Mouse (Mus musculus) heart, embryonic 12.5 days (tissue): Measurements from ENCODE around the gene Arl15. TPM values are rescaled to one million over a fixed set of nuclear protein-coding genes. Genes with fewer than 3 reads are reported as not detected.

ENCODE experiments used
- ATAC-seq: fragments of 200-750 bp; cut with Nextera tagmentation; 2 replicates; pipeline ENCODE4 v1.8.0; 2017; ENCODE audit warnings: moderate TSS enrichment, moderate library complexity; ENCODE audit not compliant: insufficient number of reproducible peaks, low FRiP score
- H3K27ac ChIP-seq: fragments of 300-500 bp; sonication (generic); 2 replicates; pipeline ENCODE4 v1.5.1; 2016; ENCODE audit warnings: mild to moderate bottlenecking, moderate library complexity; ENCODE audit not compliant: poor library complexity, severe bottlenecking
- H3K27me3 ChIP-seq: fragments of 300-500 bp; sonication (generic); replicated peaks from 2 replicates; pipeline ENCODE4 v1.6.1; 2016; ENCODE audit warnings: mild to moderate bottlenecking, moderate library complexity
- H3K36me3 ChIP-seq: fragments of 300-500 bp; sonication (generic); 2 replicates; pipeline ENCODE4 v1.6.1; 2016; ENCODE audit warnings: mild to moderate bottlenecking, moderate library complexity
- H3K4me1 ChIP-seq: fragments of 300-500 bp; sonication (generic); replicated peaks from 2 replicates; pipeline ENCODE4 v1.6.1; 2016; ENCODE audit warnings: mild to moderate bottlenecking
- H3K4me2 ChIP-seq: fragments of 300-500 bp; sonication (generic); 2 replicates; pipeline ENCODE4 v1.6.1; 2016; ENCODE audit warnings: mild to moderate bottlenecking, moderate library complexity
- H3K4me3 ChIP-seq: fragments of 300-500 bp; sonication (generic); 2 replicates; pipeline ENCODE4 v1.5.1; 2016; ENCODE audit warnings: mild to moderate bottlenecking
- H3K9ac ChIP-seq: fragments of 300-500 bp; sonication (generic); 2 replicates; pipeline ENCODE4 v1.6.1; 2016; ENCODE audit warnings: mild to moderate bottlenecking, moderate library complexity
- H3K9me3 ChIP-seq: fragments of 300-500 bp; sonication (generic); replicated peaks from 2 replicates; pipeline ENCODE4 v1.6.1; 2016; ENCODE audit warnings: mild to moderate bottlenecking, moderate library complexity
- WGBS: fragments of 180-500 bp; shearing (Covaris S2); methylation state at CpG from one replicate; pipeline ENCODE4 v1.1.7; 2016; 5-methylcytosine and 5-hydroxymethylcytosine counted together
- polyA plus RNA-seq: library from polyadenylated mRNA; unstranded; fragments of >200 nt; fragmentation: Nextera tagmentation; extraction: Ambion mirVana; gene quantifications from 2 replicates; pipeline ENCODE4 v1.2.1, GENCODE M21; 2016

Gene Arl15
- polyA plus RNA-seq, 1 experiment from 2014 or later, result 7.7 TPM

DNA sequence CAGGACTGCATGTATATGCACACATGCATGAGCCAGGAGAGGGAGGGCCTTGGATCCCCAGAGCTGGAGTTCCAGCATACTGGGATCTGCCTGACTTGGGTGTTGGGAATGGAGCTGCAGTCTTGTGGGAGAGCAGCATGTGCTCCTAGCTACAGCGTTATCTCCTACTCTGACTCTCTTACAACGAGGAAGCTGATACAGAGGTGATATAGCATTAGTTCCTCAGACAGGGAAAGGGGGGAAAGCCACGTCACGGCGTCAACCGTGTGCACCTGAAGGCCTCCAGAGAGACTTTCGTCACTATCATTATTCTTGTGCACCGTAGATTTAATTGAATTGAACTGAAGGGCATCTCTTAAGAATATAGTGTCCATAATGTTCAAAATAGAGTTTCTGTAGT lies 286.2 kb downstream of the Arl15 start:
- H3K4me1 ChIP-seq, result no peaks in the 10 kb centered on the region
- WGBS, result 75% methylated on average over 8 of the region's 8 CpGs
- H3K27ac ChIP-seq, result no peak overlapping the region
- no peak overlapping the region for H3K4me2 ChIP-seq
- no peaks in the 10 kb centered on the region for H3K9me3 ChIP-seq
- no peak overlapping the region for H3K9ac ChIP-seq
- no peak overlapping the region for H3K4me3 ChIP-seq
- no peak for ATAC-seq
- no peaks in the 10 kb centered on the region for H3K36me3 ChIP-seq
- H3K27me3 ChIP-seq, result no peaks in the 10 kb centered on the region

DNA sequence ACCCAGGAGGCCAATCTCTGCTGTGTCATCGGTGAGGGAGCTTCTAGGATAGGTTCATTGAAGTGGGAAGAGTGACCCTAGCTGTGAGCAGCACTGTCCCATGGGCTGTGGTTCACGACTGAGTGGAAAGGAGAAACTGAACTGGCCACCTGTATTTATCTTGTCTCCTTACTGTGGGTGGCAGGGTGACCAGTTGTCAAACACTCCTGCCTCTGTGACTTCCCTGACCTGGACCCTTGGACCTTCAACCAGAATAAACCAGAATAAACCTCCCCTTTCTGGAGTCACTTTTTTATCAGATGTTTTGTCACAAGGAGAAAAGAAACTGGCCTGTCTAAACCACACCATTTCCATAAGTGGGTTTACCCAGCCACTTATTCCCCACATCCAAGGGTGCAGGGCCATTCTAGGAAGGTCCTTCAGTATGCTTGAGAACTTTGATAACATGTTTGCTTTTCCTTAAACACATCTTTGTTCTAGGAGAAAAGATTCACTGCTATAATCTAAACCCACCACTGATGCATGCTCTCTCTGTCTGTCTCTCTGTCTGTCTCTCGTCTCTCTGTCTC lies 289.3 kb downstream of the Arl15 start:
- no peak overlapping the region for H3K27ac ChIP-seq
- H3K9ac ChIP-seq, result no peak overlapping the region
- 80% methylated on average over 3 of the region's 3 CpGs for WGBS
- H3K4me3 ChIP-seq, result no peak overlapping the region
- no peak for ATAC-seq
- H3K4me1 ChIP-seq, result peaks cover 5% of the 10 kb centered on the region
- H3K27me3 ChIP-seq, result no peaks in the 10 kb centered on the region
- H3K4me2 ChIP-seq, result no peak overlapping the region
- H3K36me3 ChIP-seq, result no peaks in the 10 kb centered on the region
- no peaks in the 10 kb centered on the region for H3K9me3 ChIP-seq

GRCm38 (mm10) chr13:114085442-114085841 lies 291.1 kb downstream of the Arl15 start:
- Histone ChIP-seq H3K9me3 (no peaks in the 10 kb centered on the region), H3K4me1 (peaks cover 5% of the 10 kb centered on the region)
- 78% methylated on average over 8 of the region's 8 CpGs for WGBS

DNA sequence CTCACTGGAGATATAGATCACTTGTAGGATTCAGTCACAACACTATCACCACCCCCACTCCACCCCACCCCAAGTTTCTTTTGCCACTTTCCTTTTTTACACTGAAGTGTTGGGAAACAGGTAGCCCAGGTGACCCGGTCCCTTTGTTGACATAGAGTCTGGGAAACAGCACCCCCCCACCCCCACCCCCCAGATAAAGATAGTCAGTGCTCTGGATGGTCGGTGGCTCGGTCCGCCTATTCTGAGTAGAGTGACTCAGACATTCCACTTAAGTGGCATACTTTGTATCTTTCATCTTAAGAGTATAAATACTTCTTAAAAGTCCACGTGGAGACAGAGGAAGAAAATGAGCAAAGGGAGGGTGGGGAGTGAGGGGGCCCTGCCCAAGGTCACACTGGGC lies 292.0 kb downstream of the Arl15 start:
- H3K4me3 ChIP-seq, result no peak overlapping the region
- H3K4me2 ChIP-seq, result peak overlapping the region; percentile 6; the same call in 1 of the 2 replicates
- 20% methylated on average over 5 of the region's 5 CpGs for WGBS
- no peak overlapping the region for H3K9ac ChIP-seq
- no peaks in the 10 kb centered on the region for H3K27me3 ChIP-seq
- H3K9me3 ChIP-seq, result no peaks in the 10 kb centered on the region
- no peaks in the 10 kb centered on the region for H3K36me3 ChIP-seq
- peaks cover 5% of the 10 kb centered on the region for H3K4me1 ChIP-seq
- ATAC-seq, result peak; percentile 64; the same call in 1 of the 2 replicates
- no peak overlapping the region for H3K27ac ChIP-seq

More at GRCm38 (mm10) chr13:114085442-114085841, 291.1 kb downstream of the Arl15 start:
- no peak overlapping the region for H3K4me3 ChIP-seq
- H3K9ac ChIP-seq, result no peak overlapping the region
- H3K27me3 ChIP-seq, result no peaks in the 10 kb centered on the region
- no peak overlapping the region for H3K4me2 ChIP-seq
- no peaks in the 10 kb centered on the region for H3K36me3 ChIP-seq
- no peak overlapping the region for H3K27ac ChIP-seq
- ATAC-seq, result no peak

DNA sequence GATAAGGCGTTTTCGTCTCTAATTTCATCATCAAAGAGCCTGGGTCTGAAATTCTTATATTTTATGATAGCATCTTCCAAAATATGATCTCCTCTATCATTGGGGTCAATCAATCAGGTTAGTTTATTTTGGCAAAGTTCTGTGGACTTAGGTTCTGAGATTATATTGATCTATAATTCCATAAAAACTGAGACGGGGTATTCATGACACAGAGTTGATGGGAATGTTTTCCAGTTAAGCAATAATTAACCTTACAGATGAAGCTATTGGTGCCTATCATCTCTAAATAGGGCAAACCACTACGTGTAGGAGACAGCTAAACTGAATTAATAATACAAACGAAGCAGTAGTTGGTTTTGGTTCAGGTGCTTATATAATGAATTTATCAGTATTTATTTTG lies 292.5 kb downstream of the Arl15 start:
- Histone ChIP-seq H3K9me3 (no peaks in the 10 kb centered on the region), H3K36me3 (no peaks in the 10 kb centered on the region), H3K9ac (no peak overlapping the region), H3K27ac (no peak overlapping the region), H3K4me3 (no peak overlapping the region), H3K27me3 (no peaks in the 10 kb centered on the region), H3K4me1 (peaks cover 5% of the 10 kb centered on the region), H3K4me2 (peak overlapping the region; percentile 6; the same call in 1 of the 2 replicates)
- ATAC-seq, result no peak
- 81% methylated on average over 5 of the region's 5 CpGs for WGBS

GRCm38 (mm10) chr13:114087696-114088465 lies 293.6 kb downstream of the Arl15 start:
- no peak overlapping the region for H3K4me3 ChIP-seq
- H3K4me1 ChIP-seq, result peaks cover 5% of the 10 kb centered on the region
- no peaks in the 10 kb centered on the region for H3K36me3 ChIP-seq
- H3K27ac ChIP-seq, result no peak overlapping the region
- no peaks in the 10 kb centered on the region for H3K9me3 ChIP-seq
- H3K9ac ChIP-seq, result no peak overlapping the region
- no peak for ATAC-seq
- no peak overlapping the region for H3K4me2 ChIP-seq
- no peaks in the 10 kb centered on the region for H3K27me3 ChIP-seq
- 90% methylated on average over 10 of the region's 10 CpGs for WGBS

DNA sequence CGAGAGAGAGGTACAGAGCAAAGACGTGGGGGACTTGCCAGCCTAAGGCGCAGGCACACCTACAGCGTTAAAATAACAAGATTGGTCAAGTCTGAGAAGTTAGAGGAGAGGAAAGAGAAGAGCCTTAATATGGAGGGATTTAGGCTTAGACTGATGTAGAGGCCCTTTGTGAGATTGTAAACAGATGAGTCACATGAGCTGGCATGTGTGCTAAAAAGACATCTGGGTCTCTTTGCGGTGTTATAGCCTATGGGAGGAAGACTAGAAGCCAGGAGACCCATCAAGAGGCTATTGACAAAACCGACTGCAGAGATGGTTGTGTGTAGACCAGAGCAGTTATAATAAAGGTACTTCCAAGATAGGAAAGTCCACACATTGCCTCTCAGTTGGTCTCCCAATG lies 296.5 kb downstream of the Arl15 start:
- Histone ChIP-seq H3K27ac (no peak overlapping the region), H3K27me3 (no peaks in the 10 kb centered on the region), H3K4me3 (no peak overlapping the region), H3K4me1 (peaks cover 5% of the 10 kb centered on the region), H3K9ac (no peak overlapping the region), H3K36me3 (no peaks in the 10 kb centered on the region), H3K4me2 (no peak overlapping the region), H3K9me3 (no peaks in the 10 kb centered on the region)
- ATAC-seq, result no peak
- whole genome bisulfite sequencing, result 89% methylated on average over 6 of the region's 6 CpGs

GRCm38 (mm10) chr13:114091231-114091630 lies 296.9 kb downstream of the Arl15 start:
- Histone ChIP-seq H3K36me3 (no peaks in the 10 kb centered on the region), H3K4me1 (peaks cover 4% of the 10 kb centered on the region), H3K4me2 (no peak overlapping the region), H3K9ac (no peak overlapping the region), H3K27ac (no peak overlapping the region), H3K9me3 (no peaks in the 10 kb centered on the region), H3K27me3 (no peaks in the 10 kb centered on the region), H3K4me3 (no peak overlapping the region)
- 67% methylated on average over 9 of the region's 9 CpGs for WGBS
- ATAC-seq, result no peak

GRCm38 (mm10) chr13:114094151-114094875 lies 300.0 kb downstream of the Arl15 start:
- H3K27me3 ChIP-seq, result no peaks in the 10 kb centered on the region
- 69% methylated on average over 7 of the region's 7 CpGs for WGBS

DNA sequence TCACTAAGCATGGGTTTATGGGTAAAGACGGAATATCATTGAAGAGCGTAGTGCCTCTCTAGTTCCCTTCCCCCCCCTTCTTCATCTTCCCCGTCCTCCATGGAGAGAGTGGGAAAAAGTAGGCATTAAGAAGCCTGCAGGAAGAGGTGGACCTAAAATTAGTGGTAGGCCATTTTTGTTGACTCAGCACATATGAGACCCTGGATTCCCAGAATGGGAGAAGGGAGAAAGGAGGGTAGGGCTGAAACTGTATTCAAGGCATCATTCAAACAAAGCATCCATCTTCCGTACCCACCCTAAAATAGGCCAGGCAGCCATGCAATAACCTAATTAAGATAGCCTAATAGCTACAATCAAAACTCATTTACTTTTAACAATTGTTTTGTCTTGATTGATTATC lies 301.1 kb downstream of the Arl15 start:
- H3K27me3 ChIP-seq, result no peaks in the 10 kb centered on the region
- ATAC-seq, result no peak
- no peak overlapping the region for H3K4me2 ChIP-seq
- 85% methylated on average over 4 of the region's 4 CpGs for WGBS
- H3K36me3 ChIP-seq, result no peaks in the 10 kb centered on the region
- H3K4me3 ChIP-seq, result no peak overlapping the region
- no peaks in the 10 kb centered on the region for H3K9me3 ChIP-seq
- no peak overlapping the region for H3K27ac ChIP-seq
- no peaks in the 10 kb centered on the region for H3K4me1 ChIP-seq
- no peak overlapping the region for H3K9ac ChIP-seq

More at GRCm38 (mm10) chr13:114094151-114094875, 300.0 kb downstream of the Arl15 start:
- Histone ChIP-seq H3K36me3 (no peaks in the 10 kb centered on the region), H3K4me1 (no peaks in the 10 kb centered on the region), H3K4me3 (no peak overlapping the region), H3K9ac (no peak overlapping the region), H3K27ac (no peak overlapping the region), H3K4me2 (no peak overlapping the region), H3K9me3 (no peaks in the 10 kb centered on the region)
- ATAC-seq, result no peak

DNA sequence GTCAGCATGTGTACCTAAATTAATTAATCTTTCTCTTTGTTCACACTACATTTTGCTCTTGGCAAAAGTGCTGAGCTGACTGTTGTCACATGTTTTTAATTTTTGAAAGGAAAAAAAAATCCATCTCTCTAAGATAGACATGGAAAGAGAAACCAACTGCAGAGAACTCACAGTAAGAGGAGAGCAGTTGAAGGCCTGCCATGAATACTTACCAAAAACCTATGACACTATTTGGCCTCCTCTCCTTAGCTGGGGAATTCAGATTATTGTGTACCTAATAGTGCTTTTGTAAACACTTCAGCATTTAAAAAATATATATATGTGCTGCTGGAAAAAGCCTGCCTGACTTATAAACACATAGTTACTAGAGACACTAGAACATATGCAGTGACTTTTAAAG lies 302.1 kb downstream of the Arl15 start:
- ATAC-seq, result no peak
- no peak overlapping the region for H3K27ac ChIP-seq
- no peaks in the 10 kb centered on the region for H3K9me3 ChIP-seq
- H3K4me1 ChIP-seq, result 0 out of 2 replicates have a peak, but pooled peaks cover 3% of the 10 kb centered on the region
- no peak overlapping the region for H3K9ac ChIP-seq
- H3K27me3 ChIP-seq, result no peaks in the 10 kb centered on the region
- H3K4me2 ChIP-seq, result no peak overlapping the region
- H3K36me3 ChIP-seq, result no peaks in the 10 kb centered on the region
- H3K4me3 ChIP-seq, result no peak overlapping the region
